Mouse (Mus musculus): ENCODE results near the gene Vac14. TPM values are rescaled to one million over a fixed set of nuclear protein-coding genes. Genes with fewer than 3 reads are reported as not detected.
"Not testable (repeated sequence)": the region's sequence is repeated elsewhere in the genome, so short reads cannot be mapped to it uniquely, and the experiment has no call there.

Vac14 gene
- polyA plus RNA-seq, 1 experiment = 56.1 TPM

DNA sequence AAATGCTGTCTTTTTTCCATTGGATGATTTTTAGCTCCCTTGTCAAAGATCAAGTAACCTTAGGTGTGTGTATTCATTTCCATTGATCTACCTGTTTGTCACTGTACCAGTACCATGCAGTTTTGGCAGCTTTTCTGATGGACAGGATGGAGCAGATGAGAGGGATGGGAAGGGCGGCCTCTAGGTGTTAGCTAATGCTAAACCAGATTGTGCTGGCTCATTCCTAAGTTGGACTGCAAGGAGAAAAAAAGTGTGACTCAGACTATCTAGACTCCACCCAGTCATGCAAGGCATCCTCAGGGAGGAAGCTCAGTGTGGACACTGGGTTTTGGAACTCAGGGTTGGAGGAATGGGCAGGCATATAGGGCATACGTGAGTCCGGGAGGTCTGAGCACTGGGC is 30.2 kb downstream of the Vac14 start:
- no peak for DNase-seq (ENCODE audit: low read depth)

DNA sequence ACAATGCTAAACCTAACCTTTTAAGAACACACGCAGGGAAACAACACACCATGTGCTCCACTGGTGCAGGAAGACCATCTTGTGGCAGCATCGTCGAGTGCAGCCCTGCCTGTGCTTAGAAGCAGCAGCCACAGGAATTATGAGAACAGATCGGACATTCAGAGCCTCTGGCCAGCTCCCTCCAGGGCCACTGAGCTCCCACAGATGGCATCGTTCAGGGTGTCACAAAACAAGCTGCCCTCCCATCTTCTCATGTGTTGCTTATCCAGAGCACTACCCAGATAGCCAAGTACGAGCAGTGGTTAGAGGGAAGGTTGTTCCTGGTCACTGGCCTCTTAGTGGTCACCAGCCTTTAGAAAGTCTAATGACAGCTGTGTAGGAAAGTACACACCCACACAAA is 30.9 kb downstream of the Vac14 start:
- no peak for DNase-seq (ENCODE audit: low read depth)

DNA sequence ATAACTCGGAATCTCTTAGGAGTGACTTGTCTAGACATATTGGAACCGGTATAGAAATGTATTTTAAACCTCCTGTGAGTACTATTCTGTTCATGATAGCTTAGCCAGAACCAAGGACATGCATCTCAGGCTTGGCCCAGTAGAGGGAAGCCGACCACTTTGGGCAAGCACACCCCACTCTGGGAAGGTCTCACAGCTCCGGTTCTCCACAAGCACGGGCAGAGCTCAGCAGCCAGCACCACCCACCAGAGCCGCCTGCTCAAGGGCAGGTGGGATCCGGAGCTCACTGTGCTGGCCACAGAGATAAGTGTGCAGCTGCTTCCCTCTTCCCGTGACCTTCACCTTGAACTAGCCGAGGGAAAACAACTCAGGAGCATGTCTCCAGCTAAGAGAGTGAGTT is 32.5 kb downstream of the Vac14 start:
- DNase-seq (ENCODE audit: low read depth) = no peak

DNA sequence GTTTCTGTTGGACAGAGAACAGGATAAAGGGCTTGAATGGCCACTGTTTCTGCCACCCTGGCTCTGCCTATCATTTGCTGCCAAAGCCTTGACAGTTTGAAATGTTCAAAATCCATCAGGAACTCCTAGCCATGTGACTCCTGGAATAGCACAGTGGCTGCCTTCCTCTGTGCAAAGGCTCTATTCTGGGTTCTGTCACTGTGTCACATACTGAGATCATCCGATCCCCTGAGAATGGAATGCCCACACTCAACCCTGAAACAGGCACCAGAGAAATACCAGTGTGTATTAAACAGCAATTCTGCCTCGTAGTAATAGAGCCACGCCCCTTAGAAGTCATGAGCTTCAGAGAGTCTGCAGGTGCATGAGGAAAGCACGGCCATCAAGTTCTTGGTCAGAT is 33.5 kb downstream of the Vac14 start:
- no peak for DNase-seq (ENCODE audit: low read depth)

GRCm38 (mm10) chr8:110654075-110655060 is 36.0 kb downstream of the Vac14 start:
- DNase-seq (ENCODE audit: low read depth) = no peak

- peak; percentile 36 for DNase-seq (ENCODE audit: low read depth)
Observed at GRCm38 (mm10) chr8:110655827-110656226, 37.4 kb downstream of the Vac14 start.

DNA sequence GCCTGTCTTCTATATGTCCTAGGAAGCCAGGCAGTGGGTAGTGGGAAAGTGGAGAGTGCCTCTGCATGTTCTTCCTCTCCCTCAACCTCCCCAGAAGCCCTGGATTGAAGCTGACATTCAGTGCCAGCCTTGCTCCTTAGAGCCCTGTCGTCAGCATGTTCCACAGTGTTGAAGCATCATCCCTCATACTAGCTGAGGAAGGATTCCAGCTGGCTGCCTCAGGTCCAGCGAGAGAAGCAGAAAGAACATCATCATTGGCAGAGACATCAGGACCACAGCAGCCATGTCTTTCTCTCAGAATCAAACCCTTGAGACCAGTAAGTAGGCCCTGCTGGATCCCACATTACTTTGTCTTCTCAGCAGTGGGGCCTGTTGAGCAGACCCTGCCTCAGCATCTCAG is 39.3 kb downstream of the Vac14 start:
- DNase-seq (ENCODE audit: low read depth) = no peak

- DNase-seq (ENCODE audit: low read depth) = no peak
Observed at GRCm38 (mm10) chr8:110660121-110660520, 41.7 kb downstream of the Vac14 start.

- DNase-seq (ENCODE audit: low read depth) = no peak
Observed at GRCm38 (mm10) chr8:110662545-110662944, 44.2 kb downstream of the Vac14 start.

DNA sequence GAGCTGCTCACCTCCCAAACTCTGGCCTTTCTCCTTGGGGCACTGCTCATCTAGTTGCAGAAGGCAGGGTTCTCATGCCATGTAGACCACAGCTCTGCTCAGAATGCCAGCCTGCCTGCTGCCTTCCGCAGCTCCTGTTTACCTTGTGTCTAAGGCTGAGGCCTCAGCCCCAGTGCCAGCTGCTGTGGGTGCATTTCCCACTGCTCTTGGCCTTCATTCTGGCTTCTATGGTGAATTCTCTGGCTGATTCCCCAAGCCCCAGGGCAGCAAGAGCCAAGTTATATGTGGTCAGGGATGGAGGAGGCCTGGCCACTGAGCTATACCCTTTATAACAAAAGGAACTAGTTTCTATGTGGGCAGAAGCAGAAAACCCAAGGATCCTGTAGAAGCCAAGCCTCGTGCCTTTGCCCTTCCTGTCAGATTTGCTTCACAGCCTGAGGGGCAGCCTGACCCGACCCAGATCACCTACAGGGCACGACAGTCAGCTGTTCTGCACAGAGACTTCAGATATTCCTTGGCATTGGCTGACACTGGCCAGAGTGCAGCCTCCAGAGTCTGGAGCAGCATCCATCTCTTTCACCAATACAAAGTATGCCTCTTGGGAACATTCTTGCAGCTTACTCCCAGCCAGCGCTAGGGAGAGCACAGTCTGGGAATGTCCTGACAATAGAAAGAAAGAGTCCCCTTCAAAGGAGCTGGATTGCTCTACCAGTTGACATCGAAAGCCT is 44.8 kb downstream of the Vac14 start:
- no peak for DNase-seq (ENCODE audit: low read depth)

- DNase-seq (ENCODE audit: low read depth) = no peak
Observed at GRCm38 (mm10) chr8:110664202-110664896, 46.0 kb downstream of the Vac14 start.

GRCm38 (mm10) chr8:110665000-110665399 is 46.6 kb downstream of the Vac14 start:
- no peak for DNase-seq (ENCODE audit: low read depth)

DNA sequence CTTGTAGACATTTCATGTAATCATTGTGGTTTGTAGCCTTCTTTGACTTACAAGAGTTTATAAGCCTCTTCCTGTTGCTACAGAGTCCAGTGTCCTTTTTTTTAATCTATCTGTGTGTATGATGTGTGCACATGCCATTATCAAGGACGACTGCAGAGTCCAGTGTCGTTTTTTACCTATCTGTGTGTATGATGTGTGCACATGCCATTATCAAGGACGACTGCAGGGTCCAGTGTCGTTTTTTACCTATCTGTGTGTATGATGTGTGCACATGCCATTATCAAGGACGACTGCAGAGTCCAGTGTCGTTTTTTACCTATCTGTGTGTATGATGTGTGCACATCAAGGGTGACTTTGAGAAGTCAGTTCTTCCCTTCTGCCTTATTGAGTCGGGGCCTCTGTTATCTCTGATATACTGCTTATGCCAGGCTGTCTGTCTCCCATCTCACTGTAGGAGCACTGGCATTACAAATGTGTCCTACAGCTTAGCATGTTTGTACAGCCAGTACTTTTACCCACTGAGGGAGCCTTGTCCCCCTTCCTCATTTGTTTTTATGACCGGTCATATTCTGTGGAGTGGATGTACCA is 49.3 kb downstream of the Vac14 start:
- DNase-seq (ENCODE audit: low read depth) = not testable (repeated sequence)

DNA sequence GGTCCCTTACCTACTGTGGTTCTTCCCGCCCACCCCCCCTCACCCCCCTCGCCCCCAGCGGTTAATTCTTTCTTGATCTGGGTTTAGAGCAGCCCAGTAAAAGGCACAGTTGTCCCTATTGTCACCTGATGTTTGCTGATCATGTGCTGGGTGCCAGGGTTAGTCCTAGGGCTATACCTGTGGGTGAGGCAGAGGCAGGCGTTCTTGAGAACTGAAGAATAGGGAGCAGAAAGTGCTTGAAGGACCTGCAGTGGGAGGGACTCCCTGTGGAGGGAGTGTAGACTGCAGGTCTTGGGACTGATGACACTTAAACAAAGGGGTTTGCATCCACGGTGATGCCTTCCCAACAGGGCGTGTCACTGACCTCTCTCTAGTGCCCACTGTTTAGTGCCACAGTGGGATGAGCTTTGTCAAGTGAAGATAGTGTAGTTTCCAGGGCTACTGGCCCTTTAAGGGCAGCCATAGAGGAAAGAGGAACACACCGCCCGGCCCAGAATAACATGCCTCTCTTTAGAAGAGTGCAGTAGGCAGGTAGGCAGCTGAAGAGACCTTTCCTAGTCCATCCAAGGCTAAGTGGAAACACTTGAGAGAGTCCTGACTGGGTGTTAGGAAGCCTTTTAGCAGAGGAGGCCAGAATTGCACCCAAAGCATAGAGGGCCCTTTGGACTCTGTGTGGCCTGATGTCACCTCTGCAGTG is 51.7 kb downstream of the Vac14 start:
- DNase-seq (ENCODE audit: low read depth) = no peak

DNA sequence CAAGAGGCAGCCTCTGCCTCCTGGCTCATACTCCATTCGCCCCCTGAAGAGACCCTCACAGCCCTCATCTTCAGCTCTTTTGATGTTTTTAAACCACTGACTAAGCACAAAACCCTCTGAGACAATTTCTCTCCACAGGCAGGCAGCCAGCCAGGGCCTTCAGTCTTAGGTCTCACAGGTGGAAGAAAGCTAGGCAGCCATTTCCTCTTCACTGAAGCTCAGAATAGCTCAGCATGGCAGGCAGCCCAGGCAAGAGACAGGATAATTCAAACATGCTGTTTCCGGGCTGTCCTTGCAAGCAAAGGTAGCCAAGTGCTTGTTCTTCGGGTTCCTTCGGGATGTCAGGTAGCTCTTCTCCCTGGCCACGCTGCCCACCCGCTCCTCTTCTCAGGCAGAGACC is 52.9 kb downstream of the Vac14 start:
- no peak for DNase-seq (ENCODE audit: low read depth)

DNA sequence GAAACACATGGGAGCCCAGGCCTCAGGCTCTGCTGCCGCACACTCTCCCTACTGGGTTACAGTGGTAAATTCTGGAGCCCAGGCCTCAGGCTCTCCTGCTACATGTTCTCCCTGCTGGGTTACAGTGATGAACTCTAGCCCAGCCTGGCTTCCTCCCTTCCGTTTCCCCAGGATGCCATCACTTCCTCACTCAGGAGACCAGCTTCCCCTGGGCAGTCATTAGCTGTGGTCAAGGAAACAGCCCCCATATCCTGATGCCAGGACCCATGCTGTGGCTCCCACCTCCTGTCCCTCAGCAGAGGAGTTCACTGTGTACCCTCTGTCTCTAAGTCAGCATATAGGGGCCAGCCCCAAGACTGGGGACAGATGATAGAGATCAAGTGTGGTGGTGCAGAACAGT is 53.7 kb downstream of the Vac14 start:
- DNase-seq (ENCODE audit: low read depth) = no peak

DNA sequence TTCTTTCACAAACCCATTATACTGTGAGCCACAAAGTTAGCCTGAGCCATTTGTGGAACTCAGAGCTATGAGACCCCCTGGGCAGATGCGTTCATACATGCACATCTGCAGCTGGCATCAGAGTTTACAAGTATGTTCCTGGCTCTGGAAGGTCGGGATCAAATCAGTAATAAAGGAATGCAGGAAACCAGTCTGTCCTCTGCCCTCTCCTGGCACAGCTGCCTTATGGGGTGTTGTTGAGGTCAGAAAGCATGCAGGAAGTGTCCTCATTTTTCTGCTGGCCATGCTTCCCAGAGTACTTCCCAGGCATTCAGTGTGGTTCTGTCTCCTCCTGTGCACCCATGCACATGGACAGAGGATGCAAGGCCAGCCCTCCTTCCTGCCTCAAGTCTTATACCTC is 54.8 kb downstream of the Vac14 start:
- DNase-seq (ENCODE audit: low read depth) = no peak

GRCm38 (mm10) chr8:110674589-110674988 is 56.2 kb downstream of the Vac14 start:
- DNase-seq (ENCODE audit: low read depth) = no peak

DNA sequence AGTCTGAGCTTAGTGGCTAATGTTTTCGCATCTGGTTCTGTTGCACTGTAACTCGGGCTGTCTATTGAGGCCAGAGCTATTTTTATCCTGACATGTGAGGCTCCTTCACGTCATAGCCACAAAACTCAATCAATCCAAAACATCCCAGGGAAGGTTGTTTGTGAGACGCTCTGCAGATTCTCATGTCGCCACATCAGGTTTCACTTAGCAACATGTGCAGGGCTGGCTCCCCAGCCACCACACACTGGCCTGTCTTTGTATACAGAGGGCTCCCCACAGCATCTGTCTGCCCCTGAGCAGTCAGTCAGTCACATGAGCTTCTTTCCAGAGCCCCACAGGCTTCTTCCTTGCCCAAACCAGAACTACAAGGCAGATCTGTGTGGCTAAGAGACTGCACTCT is 58.3 kb downstream of the Vac14 start:
- DNase-seq (ENCODE audit: low read depth) = no peak

DNA sequence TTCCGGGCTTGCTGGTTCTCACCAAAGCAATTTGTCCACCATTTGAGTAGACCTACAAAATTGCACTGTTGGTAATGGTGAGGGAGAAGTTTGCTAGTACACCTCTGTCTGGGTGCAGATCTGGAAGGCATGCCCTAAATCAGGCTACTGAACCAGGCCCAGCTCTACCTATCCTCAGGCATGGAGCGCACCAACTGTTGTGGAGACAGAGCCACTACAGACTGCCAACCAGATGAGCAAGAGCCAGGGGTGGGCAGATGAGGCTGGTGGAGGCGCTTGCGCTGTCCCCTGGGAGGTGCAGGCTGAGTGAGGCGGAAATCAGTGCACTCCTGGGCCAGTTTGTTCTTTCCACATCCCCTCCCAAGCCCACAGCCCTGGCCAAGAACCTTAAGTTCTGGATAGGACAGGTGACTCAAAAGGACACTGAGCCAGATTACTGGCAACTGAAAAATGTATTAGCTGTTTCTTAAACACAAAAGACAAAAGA is 58.8 kb downstream of the Vac14 start:
- no peak for DNase-seq (ENCODE audit: low read depth)

DNA sequence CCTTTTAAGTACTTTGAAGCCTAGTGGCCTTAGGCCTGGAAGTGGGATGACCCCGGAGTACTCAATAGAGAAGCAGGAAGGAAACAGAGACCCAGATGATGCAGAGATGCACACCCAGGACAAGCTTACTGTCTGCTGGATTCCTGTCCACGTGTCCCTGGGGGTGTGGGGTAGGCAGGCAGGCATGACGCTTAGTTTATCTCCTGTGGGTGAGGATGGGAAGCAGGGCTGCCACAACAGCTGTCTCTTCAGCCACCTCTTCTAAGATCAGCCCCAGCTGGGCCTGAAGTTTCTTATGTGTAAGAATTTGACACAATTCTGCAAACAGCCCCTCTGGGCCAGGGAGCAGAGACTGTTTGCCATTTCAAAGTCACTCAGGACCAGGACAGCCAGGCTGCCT is 60.6 kb downstream of the Vac14 start:
- no peak for DNase-seq (ENCODE audit: low read depth)
